Mouse (Mus musculus) cerebellum, adult 18-20 months (tissue): ENCODE data around the gene Gm6904.
"Not testable (repeated sequence)": the region's sequence is repeated elsewhere in the genome, so short reads cannot be mapped to it uniquely, and the experiment has no call there.

Experiments used
- DNase-seq, 2 experiments: peaks; one replicate each; pipeline ENCODE4 v3.0.0; 2021

Gene Gm6904

GRCm38 (mm10) chr14:59260056-59260455 lies at the start of gene Gm6904:
Gene Gm6904, minus strand, starts transcription at chr14:59260216.
- DNase-seq, result no peak

- not testable (repeated sequence) for DNase-seq
Measured at GRCm38 (mm10) chr14:59297391-59297790, 37.4 kb upstream of the Gm6904 start, which contains the start of gene Phf11a. Gene Phf11a, minus strand, starts transcription at chr14:59297522.

GRCm38 (mm10) chr14:59291769-59292168 lies 31.8 kb upstream of the Gm6904 start:
- not testable (repeated sequence) for DNase-seq

GRCm38 (mm10) chr14:59274961-59275360 lies 14.9 kb upstream of the Gm6904 start:
- DNase-seq, result not testable (repeated sequence)

- DNase-seq, result not testable (repeated sequence)
Measured at GRCm38 (mm10) chr14:59255861-59256260, 4.2 kb downstream of the Gm6904 start.

- DNase-seq, result peak in 1 of 2 experiments; percentile 15
Measured at GRCm38 (mm10) chr14:59250350-59250749, 9.7 kb downstream of the Gm6904 start.

GRCm38 (mm10) chr14:59233635-59234034 lies 26.4 kb downstream of the Gm6904 start:
- no peak for DNase-seq

GRCm38 (mm10) chr14:59232003-59232402 lies 28.0 kb downstream of the Gm6904 start:
- DNase-seq, result no peak

- no peak for DNase-seq
Measured at GRCm38 (mm10) chr14:59230331-59230966, 29.6 kb downstream of the Gm6904 start.

- no peak for DNase-seq
Measured at GRCm38 (mm10) chr14:59229822-59230221, 30.2 kb downstream of the Gm6904 start.

- DNase-seq, result no peak
Measured at GRCm38 (mm10) chr14:59226240-59226639, 33.8 kb downstream of the Gm6904 start.

GRCm38 (mm10) chr14:59219241-59219640 lies 40.8 kb downstream of the Gm6904 start:
- no peak for DNase-seq

GRCm38 (mm10) chr14:59209816-59210215 lies 50.2 kb downstream of the Gm6904 start:
- peak in 1 of 2 experiments; percentile 37 for DNase-seq

GRCm38 (mm10) chr14:59209003-59209402 lies 51.0 kb downstream of the Gm6904 start:
- no peak for DNase-seq

- DNase-seq, result no peak
Measured at GRCm38 (mm10) chr14:59205976-59206583, 53.9 kb downstream of the Gm6904 start.

GRCm38 (mm10) chr14:59205461-59205860 lies 54.6 kb downstream of the Gm6904 start:
- no peak for DNase-seq

GRCm38 (mm10) chr14:59201604-59202215 lies 58.3 kb downstream of the Gm6904 start:
- DNase-seq, result no peak

- peak; percentile 92 to 97 for DNase-seq
Measured at GRCm38 (mm10) chr14:59200711-59201603, 59.1 kb downstream of the Gm6904 start, which contains the start of gene Rcbtb1. Gene Rcbtb1, plus strand, starts transcription at chr14:59201209.
